Mouse (Mus musculus): ENCODE measurements around the gene Accsl.

The Accsl gene

GRCm38 (mm10) chr2:93873449-93874226 lies 4.7 kb upstream of the Accsl start:
- no peak for DNase-seq

DNA sequence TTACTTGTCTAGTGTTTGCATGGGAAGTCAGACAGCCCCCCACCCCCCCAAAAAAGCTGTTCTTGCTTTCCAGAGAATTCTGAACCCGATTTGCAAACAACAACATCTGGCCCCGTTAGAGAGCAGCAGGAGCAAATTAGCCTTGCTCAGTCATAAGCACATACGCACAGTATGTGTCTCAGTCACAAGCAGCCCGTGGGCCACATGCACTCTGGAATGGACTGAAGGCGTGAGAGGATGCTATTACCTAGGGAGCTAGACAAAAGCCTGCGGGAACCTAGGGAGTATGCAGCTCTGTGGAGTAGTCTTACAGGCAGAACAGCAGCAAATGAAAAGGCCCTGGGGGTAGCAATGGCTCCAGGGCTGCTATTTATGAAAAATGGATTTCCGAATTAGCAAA lies 3.3 kb upstream of the Accsl start:
- DNase-seq = no peak

DNA sequence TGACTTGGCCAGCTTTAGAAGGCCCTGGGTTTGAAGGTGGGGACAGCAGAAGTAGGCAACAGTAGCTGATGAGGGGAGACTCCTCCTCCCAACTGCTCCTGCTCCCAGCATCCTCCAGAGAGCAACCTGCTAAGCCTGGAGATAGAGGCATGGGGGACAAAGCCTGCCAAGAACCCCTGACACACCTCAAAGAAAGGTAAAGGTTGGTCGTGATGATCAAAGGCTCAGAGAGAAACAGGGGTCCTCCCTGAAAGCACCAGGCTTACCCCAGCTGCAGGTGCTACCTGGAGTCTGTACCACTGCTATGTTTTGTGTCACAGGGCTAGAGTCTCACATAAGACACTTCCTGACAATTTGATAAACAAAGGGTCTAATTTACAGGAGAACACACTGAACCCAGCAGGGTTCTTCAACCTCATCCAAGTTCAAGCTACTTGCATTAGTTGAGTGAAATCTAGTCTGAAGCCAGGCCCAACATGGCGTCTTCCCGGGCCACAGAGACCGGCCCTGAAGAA lies 2.5 kb upstream of the Accsl start:
- no peak for DNase-seq

DNA sequence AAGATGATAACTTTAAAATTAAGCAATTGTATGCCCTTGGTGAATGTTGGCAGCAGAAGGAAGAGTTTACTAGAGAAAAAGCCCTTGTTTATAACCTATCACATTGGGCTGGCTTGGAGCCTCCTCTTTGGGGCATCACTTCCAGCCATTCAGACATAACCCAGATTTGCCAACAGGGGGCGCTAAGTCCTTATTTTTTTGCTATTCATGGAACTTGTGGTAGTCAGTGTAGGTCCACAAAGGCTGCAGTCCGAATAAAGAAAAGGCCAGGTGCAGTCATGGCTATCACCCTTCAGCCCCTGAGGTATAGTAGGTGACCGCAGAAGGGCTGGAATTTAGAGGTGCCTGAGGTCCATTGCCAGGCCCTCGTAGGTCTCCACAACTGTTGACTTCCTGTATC lies 1.9 kb upstream of the Accsl start:
- peak; percentile 77 for DNase-seq

GRCm38 (mm10) chr2:93868566-93868965 lies 391 bp downstream of the Accsl start:
- DNase-seq = no peak

DNA sequence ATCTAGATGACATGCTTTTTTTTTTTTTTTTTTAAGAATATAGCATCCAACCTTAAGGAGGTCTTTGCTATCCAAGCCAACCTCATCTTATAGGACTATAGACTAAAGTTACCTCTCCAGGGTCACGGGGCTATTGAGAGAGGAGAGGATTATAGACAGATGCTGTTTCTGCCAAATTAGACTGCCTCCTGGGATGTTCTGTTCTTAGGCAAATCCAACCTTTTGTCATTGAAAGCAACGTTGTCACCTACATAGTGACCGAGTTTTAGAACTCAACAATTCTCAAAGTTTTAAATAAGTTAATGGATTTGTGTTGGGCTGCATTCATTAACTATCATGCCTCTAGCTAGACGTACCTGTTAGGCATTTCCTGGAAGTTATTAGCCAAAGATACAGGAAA lies 5.7 kb downstream of the Accsl start:
- DNase-seq = no peak

- DNase-seq = no peak
Measured at GRCm38 (mm10) chr2:93858845-93859244, 10.1 kb downstream of the Accsl start.

- DNase-seq = no peak
Measured at GRCm38 (mm10) chr2:93851303-93851702, 17.7 kb downstream of the Accsl start.

DNA sequence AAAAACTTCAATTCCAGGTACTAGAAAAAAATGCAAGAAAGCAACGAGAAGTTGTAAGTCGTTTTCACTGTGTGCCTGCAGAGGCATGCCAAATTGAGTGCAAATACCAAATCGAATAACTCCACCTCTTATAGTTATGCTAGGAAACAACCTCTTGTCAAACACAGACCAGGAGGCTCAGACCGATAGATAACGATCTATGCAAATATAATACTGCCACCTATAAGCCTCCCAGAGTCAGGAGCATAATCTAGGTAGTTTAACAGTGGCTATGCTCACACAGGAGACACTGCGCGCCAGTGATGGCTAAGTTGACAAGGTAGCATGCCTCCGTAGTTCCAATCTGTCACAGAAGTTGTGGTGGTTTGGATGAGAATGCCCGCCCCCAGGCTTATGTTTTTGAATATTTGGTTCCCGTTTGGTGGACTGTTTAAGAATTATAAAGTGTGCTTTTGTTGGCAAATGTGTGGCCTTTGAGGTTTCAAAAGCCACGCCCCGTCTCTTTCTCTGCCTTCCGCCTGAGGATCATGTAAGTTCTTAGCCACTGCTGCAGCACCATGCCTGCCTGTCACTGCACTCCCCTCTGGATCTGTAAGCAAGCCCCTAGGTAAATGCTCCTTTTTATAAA lies 18.5 kb downstream of the Accsl start:
- DNase-seq = no peak

DNA sequence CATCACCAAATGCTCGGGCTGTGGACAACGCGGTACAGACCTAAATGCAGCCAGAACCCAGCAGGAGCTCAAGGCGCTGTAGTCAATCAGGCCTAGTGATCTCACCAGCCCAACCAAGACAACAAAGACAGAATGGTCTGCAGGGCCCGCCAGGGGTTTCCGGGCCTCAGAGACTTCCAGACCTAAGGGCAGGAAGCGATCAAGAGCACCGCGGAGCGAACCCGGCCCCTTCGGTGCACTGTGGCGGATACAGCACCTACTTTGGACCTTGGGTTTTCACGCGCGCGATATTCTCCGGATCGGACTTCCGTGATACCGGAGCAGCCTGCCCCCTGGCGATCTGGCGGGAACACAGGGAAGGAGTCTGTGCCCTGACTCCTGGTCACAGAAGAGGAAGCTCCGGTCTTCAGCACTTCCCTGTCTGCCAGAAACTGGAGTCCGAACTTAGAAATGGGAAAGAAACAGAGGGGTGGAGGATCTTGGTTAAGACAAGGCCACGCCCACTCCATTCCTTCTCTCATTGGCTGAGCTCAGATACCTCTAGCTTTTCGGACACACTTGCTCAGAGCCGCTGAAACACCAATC lies 19.4 kb downstream of the Accsl start, which contains the start of gene Accs:
Accs (minus strand) TSS at position 439 of the 585 bp plus-strand sequence.
- DNase-seq = peak; percentile 72

- DNase-seq = no peak
Measured at GRCm38 (mm10) chr2:93841349-93841748, 27.6 kb downstream of the Accsl start.

DNA sequence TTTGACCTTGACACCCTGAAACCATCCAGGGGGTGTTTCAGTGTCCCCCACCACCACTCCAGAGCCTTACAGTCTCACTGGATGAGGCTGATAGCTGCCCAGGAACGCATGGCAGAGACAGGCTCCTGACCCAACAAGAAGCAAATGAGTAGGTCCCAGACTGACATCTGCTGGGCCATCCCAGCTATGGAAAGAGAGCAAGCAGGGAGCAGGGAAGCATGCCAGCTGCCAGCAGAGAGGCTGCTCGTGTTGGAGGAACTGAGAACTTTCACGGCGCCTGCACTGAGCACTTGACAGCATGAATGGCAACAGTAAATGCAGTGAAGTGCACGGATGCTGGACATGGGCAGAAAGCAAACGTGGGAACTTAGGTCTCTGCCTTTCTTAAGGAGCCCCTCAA lies 28.8 kb downstream of the Accsl start:
- no peak for DNase-seq

- DNase-seq = no peak
Measured at GRCm38 (mm10) chr2:93838931-93839330, 30.0 kb downstream of the Accsl start.

GRCm38 (mm10) chr2:93836232-93836785 lies 32.6 kb downstream of the Accsl start:
- no peak for DNase-seq

DNA sequence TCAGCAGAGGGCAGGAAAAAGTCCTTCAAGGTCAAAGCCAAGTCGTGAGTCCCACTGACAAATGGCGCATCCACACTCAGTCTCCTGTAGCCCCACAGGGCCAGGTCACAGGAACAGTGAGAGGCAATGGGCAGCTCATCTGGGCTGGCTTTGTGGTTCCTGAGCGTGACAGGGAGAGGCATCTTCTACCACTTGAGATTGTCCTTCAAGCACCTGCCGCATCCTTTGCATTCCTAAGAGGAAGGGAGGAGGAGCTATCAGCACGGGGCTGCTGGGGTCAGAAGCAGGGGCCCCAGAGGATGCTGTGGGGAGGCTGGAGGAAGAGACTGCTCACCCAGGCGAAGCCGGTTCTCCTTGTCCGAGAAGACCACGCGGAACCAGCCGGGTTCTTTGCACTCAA lies 33.4 kb downstream of the Accsl start:
- no peak for DNase-seq

DNA sequence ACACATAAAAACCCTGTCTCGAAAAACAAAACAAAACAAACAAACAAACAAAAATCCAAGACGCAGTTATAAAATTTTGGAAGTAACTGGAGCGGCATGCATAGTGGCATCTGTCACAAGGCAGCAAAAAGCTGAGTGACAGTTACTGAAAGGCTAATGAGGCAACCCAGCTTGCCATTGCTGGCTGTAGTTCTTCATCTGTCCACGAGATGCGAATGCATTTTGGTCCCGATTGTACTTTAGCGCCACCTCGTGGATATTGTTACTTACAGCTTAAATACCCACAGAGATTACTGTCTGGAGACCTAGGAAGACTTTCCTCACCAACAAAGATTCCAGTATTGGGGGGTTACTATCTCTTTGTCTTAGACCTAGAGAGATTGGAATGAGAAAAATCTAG lies 45.4 kb downstream of the Accsl start:
- peak; percentile 89 for DNase-seq

- peak; percentile 91 for DNase-seq
Measured at GRCm38 (mm10) chr2:93822045-93822749, 46.8 kb downstream of the Accsl start, which contains the start of gene Ext2. TSS of gene Ext2 (minus strand) at chr2:93822568.

DNA sequence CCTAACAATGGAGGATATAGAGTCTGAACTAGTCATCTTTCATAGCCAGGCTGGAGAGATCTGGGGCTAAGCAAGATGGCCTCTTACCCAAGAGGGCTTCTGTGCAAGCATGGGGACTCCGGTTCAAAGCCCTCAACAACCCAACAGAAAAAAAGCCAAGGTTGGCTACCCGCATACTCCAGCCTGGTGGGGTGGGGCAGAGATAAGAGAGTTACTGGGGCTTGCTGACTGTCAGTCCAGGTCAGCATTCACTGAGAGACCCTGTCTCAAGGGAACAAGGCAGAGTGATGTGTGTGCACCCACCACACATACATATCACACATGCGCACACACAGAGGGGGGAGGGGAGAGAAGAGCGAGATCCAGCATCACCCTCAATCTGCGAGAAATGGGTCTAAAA lies 51.2 kb downstream of the Accsl start:
- no peak for DNase-seq

GRCm38 (mm10) chr2:93813343-93813742 lies 55.6 kb downstream of the Accsl start:
- peak; percentile 11 for DNase-seq

GRCm38 (mm10) chr2:93811812-93812211 lies 57.1 kb downstream of the Accsl start:
- peak; percentile 73 for DNase-seq

- DNase-seq = peak; percentile 72
Measured at GRCm38 (mm10) chr2:93809931-93810330, 59.0 kb downstream of the Accsl start.

DNA sequence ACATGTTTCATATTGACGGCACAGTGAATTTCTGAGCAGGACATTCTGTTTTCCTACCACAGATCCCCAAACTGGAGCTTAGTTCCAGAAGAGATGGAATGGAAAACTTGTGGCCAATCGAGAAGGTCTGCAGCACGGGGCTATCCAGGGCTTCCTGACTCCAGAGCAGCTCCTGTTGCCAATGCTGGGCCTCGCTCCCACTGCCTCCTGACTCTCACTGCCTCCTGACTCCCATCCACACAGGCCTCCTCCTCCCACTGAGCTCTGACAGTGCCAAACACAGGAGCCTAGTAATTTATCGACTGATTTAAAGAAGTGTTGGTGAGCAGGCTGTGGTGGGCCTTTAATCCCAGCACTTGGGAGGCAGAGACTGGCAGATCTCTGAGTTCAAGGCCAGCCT lies 60.9 kb downstream of the Accsl start:
- no peak for DNase-seq

- DNase-seq = no peak
Measured at GRCm38 (mm10) chr2:93807440-93807839, 61.5 kb downstream of the Accsl start.
